Mouse (Mus musculus) adrenal gland, adult 18-20 months (tissue): ENCODE results near the gene Trim41. TPM values are rescaled to one million over a fixed set of nuclear protein-coding genes. Genes with fewer than 3 reads are reported as not detected.
A peak's percentile ranks its signal among the peaks of the same experiment; 100 is the strongest.
"Not testable (repeated sequence)": the region's sequence is repeated elsewhere in the genome, so short reads cannot be mapped to it uniquely, and the experiment has no call there.

Experiments
- DNase-seq, 2 experiments: peaks; one replicate each; pipeline ENCODE4 v3.0.0; 2021 to 2022; ENCODE audit warnings: low spot score in 2 of 2
- total RNA-seq, 2 experiments: library from RNA; stranded (reverse); gene quantifications; 1 replicate in 1 of 2; 2 replicates in 1 of 2; pipeline ENCODE4 v1.2.3; 2021

Trim41 gene
- total RNA-seq, 2 experiments from 2014 or later, result 45.9 to 48.9 TPM

- not testable (repeated sequence) for DNase-seq
Measured at GRCm38 (mm10) chr11:48791894-48792293, 25.3 kb downstream of the Trim41 start.

GRCm38 (mm10) chr11:48790946-48791345, 26.2 kb downstream of the Trim41 start:
- no peak for DNase-seq

GRCm38 (mm10) chr11:48789973-48790823, 27.0 kb downstream of the Trim41 start:
- DNase-seq, result peak; percentile 81 to 90

- DNase-seq, result no peak
Measured at GRCm38 (mm10) chr11:48789215-48789614, 27.9 kb downstream of the Trim41 start.

DNA sequence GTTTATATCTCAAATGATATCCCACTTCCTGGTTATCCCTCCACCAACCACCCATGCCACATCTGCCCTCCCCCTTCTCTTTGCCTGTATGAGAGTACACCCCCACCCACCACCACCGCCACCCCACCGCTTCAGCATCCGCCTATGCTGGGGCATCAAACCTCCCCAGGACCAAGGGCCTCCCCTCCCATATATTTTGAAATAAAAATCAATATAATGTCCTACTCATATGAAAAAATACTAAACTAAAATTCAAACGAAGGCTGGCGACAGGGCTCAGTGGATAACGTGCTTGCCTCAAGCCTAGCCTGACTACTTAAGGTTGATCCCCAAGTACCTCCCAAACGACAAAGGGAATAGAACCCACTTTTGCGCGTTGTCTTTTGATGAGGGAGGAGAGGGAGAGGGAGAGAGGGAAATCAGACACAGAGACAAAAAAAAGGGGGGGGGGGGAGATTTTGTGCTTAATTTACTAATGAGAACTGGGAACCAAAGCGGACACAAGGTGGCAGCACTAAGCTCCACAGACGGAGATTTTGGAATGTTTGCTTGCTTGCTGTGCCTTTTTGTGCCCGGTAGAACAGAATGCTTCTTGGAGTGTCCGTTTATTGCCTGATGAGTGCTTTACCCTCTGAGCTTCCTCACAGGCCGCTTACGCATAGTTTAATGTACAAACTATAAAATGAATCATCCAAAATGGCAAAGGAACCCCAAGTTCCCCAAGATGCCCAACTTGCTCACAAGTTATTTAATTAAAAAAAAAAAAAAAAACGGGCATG, 28.7 kb downstream of the Trim41 start:
- peak; percentile 67 to 77 for DNase-seq

- no peak for DNase-seq
Measured at GRCm38 (mm10) chr11:48787455-48788211, 29.5 kb downstream of the Trim41 start.

- DNase-seq, result no peak
Measured at GRCm38 (mm10) chr11:48782243-48782642, 34.9 kb downstream of the Trim41 start.

GRCm38 (mm10) chr11:48779450-48779849, 37.7 kb downstream of the Trim41 start:
- DNase-seq, result no peak

- DNase-seq, result no peak
Measured at GRCm38 (mm10) chr11:48777303-48777702, 39.9 kb downstream of the Trim41 start.

DNA sequence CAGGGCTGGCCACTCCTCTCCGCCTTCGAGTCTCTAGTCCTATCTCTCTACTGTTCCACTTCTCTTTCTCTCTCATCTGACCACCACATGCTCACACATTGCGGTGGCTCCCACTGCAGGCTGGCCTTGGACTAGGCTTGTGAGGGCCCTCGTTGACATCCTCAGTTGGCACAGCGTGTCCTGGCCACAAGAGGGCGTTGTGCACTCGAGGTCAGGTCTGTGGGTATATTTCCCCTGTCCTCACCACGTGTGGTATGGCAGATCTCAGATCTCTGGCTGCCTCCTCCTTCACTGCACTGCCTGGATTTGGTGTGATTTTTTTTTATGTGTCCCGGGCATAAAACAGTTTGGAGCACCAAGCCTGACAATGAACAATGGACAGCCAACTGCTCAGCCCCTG, 40.5 kb downstream of the Trim41 start:
- DNase-seq, result no peak

DNA sequence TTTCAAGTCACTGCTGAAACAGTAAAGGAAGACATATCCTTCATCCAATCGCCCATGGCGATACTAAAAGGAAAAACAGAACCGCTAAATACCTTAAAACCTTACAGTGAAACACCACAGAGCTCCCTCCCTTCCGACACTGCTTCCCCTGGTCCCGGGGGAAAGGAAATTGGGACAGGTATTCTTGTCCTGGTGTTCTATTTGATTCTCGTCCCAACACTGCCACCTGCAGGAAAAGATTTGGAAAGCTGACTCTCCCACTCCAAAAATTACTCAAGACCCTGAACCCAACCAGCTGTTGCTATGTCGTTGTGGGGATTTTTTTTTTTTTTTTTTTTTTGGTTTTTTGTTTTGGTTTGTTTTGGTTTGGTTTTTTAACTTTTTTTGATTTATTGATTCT, 41.7 kb downstream of the Trim41 start:
- DNase-seq, result peak in 1 of 2 experiments; percentile 39

- DNase-seq, result peak; percentile 38 to 43
Measured at GRCm38 (mm10) chr11:48774443-48775298, 42.5 kb downstream of the Trim41 start.

GRCm38 (mm10) chr11:48771691-48772090, 45.5 kb downstream of the Trim41 start:
- peak in 1 of 2 experiments; percentile 37 for DNase-seq

GRCm38 (mm10) chr11:48767195-48767876, 49.8 kb downstream of the Trim41 start:
- no peak for DNase-seq

- no peak for DNase-seq
Measured at GRCm38 (mm10) chr11:48764119-48764518, 53.0 kb downstream of the Trim41 start.

DNA sequence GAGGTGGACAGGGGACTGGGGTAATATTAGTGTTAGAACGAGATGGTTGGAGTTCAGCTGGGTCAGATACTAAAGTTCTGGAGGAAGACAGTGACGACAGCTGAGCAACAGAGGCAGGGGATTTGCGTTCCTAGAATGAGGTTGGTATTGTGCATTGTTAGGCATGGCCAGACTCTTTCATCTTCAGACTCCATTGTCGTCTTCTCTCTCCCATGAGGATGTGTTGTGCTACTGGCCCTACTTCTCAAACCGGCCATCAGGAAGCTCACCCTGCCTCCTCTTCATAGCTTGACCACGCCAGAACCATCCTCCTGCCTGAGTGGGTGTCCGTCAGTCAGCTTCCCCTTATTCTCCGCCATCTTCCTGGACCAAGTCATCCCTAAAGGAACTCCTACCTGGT, 58.1 kb downstream of the Trim41 start:
- DNase-seq, result no peak
